Mouse (Mus musculus) brown adipose tissue, adult 24 weeks (tissue): ENCODE results near the gene Gys2. TPM values are rescaled to one million over a fixed set of nuclear protein-coding genes. Genes with fewer than 3 reads are reported as not detected.

Experiments used
- H3K27ac ChIP-seq: fragments of 200-500 bp; replicated peaks from 2 replicates; pipeline ENCODE4 v1.5.1; 2012; ENCODE audit warnings: low read depth, mild to moderate bottlenecking, low read length
- H3K4me1 ChIP-seq: fragments of 200-500 bp; 2 replicates; pipeline ENCODE4 v1.6.1; 2012; ENCODE audit warnings: low read length, mixed read lengths; ENCODE audit not compliant: control insufficient read depth, insufficient read depth, insufficient read length
- H3K4me3 ChIP-seq: fragments of 200-500 bp; 2 replicates; pipeline ENCODE4 v1.5.1; 2012; ENCODE audit warnings: low read depth, mild to moderate bottlenecking, low read length, moderate library complexity; ENCODE audit not compliant: insufficient read depth
- polyA plus RNA-seq: library from polyadenylated mRNA; stranded (reverse); fragments of >200 nt; gene quantifications from 2 replicates; pipeline ENCODE4 v1.2.4, GENCODE M21; 2012; ENCODE audit not compliant: missing spikeins, insufficient read depth, insufficient read length

Gys2 gene
- polyA plus RNA-seq, 1 experiment: 111 TPM

GRCm38 (mm10) chr6:142411140-142411539 lies 61.8 kb downstream of the Gys2 start:
- Histone ChIP-seq H3K27ac (no peak overlapping the region), H3K4me3 (no peak overlapping the region), H3K4me1 (no peaks in the 10 kb centered on the region)

GRCm38 (mm10) chr6:142395756-142396155 lies 77.2 kb downstream of the Gys2 start:
- no peak overlapping the region for H3K27ac ChIP-seq
- no peak overlapping the region for H3K4me3 ChIP-seq
- H3K4me1 ChIP-seq: peaks cover 10% of the 10 kb centered on the region; the same call in 1 of the 2 replicates

GRCm38 (mm10) chr6:142394669-142395068 lies 78.2 kb downstream of the Gys2 start:
- Histone ChIP-seq H3K27ac (no peak overlapping the region), H3K4me1 (peaks cover 12% of the 10 kb centered on the region), H3K4me3 (no peak overlapping the region)

GRCm38 (mm10) chr6:142392312-142392711 lies 80.6 kb downstream of the Gys2 start:
- no peak overlapping the region for H3K4me3 ChIP-seq
- no peak overlapping the region; the same call in 1 of the 2 replicates for H3K27ac ChIP-seq
- peaks cover 16% of the 10 kb centered on the region for H3K4me1 ChIP-seq

DNA sequence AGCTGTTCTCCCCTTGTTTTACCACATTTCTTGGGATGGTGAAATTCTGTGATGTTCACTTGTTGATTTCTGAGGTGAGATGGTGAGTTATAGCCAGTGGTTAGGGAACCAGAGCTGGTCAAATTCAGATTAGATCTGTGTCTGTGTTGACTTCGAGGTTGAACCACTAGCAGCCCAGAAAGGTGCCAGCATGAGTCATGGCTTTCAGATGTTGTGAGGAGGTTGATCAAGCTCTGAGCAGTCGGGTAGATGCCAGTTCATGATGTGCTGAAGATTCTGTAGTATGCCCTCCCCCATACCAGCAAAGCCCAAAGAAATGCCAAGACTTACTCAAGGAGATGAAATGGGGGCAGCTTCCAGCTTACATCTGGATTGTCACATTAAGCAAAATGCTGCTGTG lies 83.8 kb downstream of the Gys2 start:
- H3K4me3 ChIP-seq: no peak overlapping the region
- peaks cover 16% of the 10 kb centered on the region for H3K4me1 ChIP-seq
- no peak overlapping the region for H3K27ac ChIP-seq

DNA sequence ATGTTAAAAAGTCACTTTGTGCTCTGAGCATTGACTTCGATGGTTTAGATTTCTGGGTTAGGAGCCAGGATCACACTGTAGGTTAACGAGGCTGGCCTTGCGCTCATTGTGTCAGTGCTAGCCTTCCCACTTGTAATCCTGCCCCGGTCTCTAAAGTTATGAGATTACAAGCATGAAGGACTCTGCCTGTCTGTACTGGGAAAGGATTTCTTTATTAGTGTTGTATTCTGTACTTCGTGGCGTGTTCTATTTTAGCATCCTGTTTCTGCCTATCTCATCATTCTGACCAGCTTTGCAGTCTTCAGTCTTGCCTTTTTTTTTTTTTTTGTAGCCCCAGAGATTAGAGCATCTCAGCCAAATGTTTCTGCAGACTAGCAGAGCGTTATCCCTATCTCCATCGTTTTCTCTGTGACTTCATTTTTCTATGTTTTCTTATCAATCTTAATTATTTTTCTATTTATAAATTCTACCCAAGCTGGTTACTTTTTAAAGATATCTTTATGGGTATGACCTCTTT lies 85.1 kb downstream of the Gys2 start:
- Histone ChIP-seq H3K4me1 (peaks cover 7% of the 10 kb centered on the region), H3K4me3 (peak overlapping the region; percentile 81), H3K27ac (no peak overlapping the region)

- Histone ChIP-seq H3K27ac (no peak within 1 kb of the TSS), H3K4me3 (peak within 1 kb of the TSS; percentile 97), H3K4me1 (peaks cover 7% of the 10 kb centered on the region)
Observed at GRCm38 (mm10) chr6:142387011-142387754, 85.7 kb downstream of the Gys2 start, which contains the start of the genes Recql and Golt1b. Gene Recql, minus strand, starts transcription at chr6:142387087. Gene Golt1b, plus strand, starts transcription at chr6:142387221.

- H3K27ac ChIP-seq: no peak overlapping the region
- H3K4me3 ChIP-seq: peak overlapping the region; percentile 97
- H3K4me1 ChIP-seq: peaks cover 7% of the 10 kb centered on the region
Observed at GRCm38 (mm10) chr6:142386285-142387010, 86.5 kb downstream of the Gys2 start.

GRCm38 (mm10) chr6:142384521-142384920 lies 88.4 kb downstream of the Gys2 start:
- Histone ChIP-seq H3K27ac (no peak overlapping the region), H3K4me3 (no peak overlapping the region), H3K4me1 (peaks cover 3% of the 10 kb centered on the region)

DNA sequence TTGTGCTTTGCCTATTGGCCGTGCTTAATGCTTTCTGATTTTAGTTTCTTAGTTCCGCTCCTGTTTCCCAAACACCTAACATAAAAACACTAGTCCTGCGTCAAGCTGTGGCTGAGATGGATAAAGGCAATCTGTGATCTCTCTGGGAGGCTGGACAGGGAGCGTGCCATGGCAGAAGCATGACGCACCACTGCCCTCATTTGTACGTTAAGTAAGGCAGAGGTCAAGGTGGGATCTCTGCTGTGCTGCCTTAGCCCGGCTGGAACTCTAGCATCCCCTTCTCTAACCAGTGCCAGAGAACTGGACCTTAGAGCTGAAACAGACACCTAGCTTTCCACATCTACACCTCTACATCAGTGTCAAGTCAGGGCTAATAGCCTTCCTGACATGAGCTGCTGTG lies 91.3 kb downstream of the Gys2 start:
- Histone ChIP-seq H3K4me3 (no peak overlapping the region), H3K27ac (no peak overlapping the region), H3K4me1 (no peaks in the 10 kb centered on the region)

GRCm38 (mm10) chr6:142379961-142380360 lies 92.9 kb downstream of the Gys2 start:
- Histone ChIP-seq H3K27ac (no peak overlapping the region), H3K4me3 (no peak overlapping the region), H3K4me1 (no peaks in the 10 kb centered on the region)

DNA sequence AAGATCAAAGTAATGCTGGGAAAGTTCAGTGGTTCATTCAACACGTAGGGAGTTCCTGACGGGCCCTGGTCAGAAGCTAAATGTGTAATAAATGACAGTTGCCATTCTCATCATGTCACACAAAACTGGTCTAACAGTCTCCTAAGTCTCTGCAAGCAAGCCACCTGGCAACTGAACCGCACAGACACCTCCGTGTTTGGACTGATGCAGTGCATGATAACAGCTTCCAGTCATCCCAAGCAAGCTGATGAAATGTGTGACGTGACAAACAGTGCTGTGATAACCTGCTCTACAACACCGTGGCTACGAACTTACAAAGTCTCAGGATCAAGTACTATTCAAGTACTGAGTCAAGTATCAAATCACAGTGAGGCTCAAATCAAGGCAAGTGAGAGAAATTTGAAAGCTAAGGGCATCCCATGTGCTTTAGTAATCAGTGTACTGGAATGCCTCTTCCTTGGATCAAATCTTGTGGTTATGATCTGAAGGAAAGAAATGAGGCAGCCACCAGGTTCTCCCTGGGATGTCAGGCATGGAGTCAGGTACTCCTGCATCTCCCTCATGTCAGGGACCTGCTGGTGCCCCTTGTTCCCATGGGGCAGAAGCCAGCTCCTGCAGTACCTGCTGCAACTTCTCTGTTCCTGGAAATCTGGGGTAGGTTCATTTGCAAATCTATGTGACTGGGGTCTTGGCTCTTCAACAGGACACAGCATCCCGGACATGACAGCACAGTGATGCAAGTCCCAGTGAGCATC lies 94.2 kb downstream of the Gys2 start:
- Histone ChIP-seq H3K4me1 (no peaks in the 10 kb centered on the region), H3K27ac (no peak overlapping the region), H3K4me3 (no peak overlapping the region)

DNA sequence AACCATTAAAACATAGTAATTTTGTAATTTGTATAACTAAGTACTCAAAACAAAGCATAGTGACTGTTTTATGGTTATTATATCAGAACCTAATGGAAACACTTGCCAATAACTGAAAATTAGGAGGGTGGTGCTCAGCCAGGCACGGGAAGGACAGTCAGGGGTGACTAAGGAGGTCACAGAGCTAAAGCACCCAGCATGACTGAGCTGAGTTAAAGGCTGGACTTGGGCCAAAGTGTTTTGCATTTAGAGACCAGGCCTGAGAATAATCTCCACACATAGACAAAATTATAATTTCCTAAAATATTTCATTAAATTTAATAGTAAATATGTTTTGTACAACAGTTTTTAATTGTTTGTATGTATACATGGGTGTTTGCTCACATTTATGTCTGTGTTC lies 95.8 kb downstream of the Gys2 start:
- H3K4me1 ChIP-seq: no peaks in the 10 kb centered on the region
- H3K4me3 ChIP-seq: no peak overlapping the region
- H3K27ac ChIP-seq: no peak overlapping the region
